Mouse (Mus musculus): Measurements from ENCODE around the gene Tas2r125. TPM values are rescaled to one million over a fixed set of nuclear protein-coding genes. Genes with fewer than 3 reads are reported as not detected.
"Not testable (repeated sequence)": the region's sequence is repeated elsewhere in the genome, so short reads cannot be mapped to it uniquely, and the experiment has no call there.

Gene Tas2r125
- total RNA-seq (2021) = not detected

DNA sequence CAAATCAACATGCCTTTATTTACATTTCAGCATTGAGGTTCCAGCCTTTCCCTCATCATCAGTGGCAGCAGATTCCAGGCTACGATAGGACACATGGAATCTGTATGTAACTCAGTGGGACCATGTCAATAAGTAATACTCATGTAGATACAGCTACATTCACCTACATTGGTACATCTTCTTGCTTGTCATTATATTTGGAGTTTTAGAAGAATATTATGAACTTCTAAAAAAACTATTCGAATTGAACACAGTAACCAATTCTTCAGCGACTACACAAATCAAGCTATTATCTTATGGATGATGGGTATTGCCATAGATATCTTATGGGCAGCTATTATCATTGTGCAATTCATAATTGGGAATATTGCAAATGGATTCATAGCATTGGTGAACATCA lies at the start of gene Tas2r125:
Gene Tas2r125 (plus strand): TSS at position 301 of the 400 bp plus-strand sequence.
- intact Hi-C loops (cut with DNase I) = no loop called here
- DNase-seq (ENCODE audit: low spot score in 2 of 2) = no peak

DNA sequence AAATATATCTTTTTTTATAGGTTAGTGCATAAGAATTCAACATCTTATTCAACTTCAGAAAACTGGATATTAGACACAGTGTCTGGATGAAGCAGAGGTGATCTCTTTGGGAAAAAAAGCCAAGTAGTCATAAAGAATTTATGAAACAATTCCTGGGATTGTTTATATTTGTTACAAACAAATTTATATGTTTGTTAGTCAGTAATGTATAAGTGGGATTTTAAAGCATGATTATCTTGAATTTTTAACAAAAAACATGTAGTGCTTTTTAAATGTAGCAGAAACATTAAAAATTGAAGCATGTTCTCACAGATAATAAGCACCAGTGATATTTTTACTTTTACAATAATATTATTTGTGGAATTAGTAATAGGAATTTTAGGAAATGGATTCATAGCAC lies 41.7 kb upstream of the Tas2r125 start, which contains the start of gene Tas2r110:
Gene Tas2r110 (plus strand): TSS at position 301 of the 400 bp plus-strand sequence.
- intact Hi-C loops (cut with DNase I) = no loop called here
- DNase-seq (ENCODE audit: low spot score in 2 of 2) = no peak

DNA sequence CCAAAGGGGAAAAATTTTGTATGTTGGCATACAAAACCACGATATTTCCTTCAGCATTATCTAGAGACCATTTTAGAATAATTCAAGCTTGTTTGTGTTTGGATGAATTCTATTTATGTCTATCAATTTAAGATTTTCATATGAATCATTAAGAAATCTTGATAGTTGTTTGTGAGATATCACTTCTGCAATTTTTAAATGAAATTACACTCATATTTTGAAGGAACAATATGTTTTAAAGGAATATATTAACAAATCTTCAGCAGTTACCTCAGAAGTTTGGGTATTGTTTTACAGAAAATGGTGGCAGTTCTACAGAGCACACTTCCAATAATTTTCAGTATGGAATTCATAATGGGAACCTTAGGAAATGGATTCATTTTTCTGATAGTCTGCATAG lies 16.7 kb upstream of the Tas2r125 start, which contains the start of gene Tas2r113:
Gene Tas2r113 (plus strand): TSS at position 301 of the 400 bp plus-strand sequence.
- intact Hi-C loops (cut with DNase I) = no loop called here

DNA sequence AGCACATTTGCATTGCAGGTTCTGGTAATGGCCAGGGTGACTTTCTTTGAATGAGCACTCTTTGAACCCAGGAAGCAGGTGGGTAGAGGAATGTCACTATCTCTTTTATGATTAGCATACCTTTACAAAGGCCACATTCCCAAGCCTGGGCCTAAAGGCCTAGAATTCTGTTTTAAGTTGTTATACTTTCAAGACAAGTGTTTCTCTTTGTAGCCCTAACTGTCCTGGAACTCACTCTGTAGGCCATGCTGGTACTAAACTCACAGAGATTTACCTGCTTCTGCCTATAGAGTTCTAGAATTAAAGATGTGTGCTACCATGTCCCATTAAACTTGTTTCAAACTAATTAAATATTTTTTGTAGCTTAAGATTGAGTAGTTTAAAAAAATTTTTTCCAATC lies 31.9 kb downstream of the Tas2r125 start:
- DNase-seq (ENCODE audit: low spot score in 2 of 2); intact Hi-C loops (cut with DNase I): not testable (repeated sequence)

More for the DNA sequence above, 16.7 kb upstream of the Tas2r125 start, which contains the start of gene Tas2r113:
- DNase-seq (ENCODE audit: low spot score in 2 of 2) = no peak

DNA sequence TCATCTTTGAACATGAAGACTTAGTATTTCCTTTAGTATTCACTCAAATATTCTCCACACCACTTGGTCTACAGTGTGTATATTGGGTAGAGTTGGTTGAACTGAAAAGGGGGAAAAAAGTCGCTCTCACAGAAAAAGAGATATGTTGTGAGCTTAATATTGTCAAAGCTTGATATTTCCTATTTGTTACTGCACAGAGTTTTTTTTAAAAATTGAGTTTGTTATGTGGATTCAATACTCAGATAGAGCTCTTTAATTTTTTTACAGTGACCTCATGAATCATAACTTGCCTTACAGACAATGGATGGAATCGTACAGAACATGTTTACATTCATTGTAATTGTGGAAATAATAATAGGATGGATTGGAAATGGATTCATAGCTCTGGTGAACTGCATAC lies 41.4 kb downstream of the Tas2r125 start, which contains the start of gene Tas2r129:
Gene Tas2r129 (plus strand): TSS at position 301 of the 400 bp plus-strand sequence.
- intact Hi-C loops (cut with DNase I) = no loop called here
- no peak for DNase-seq (ENCODE audit: low spot score in 2 of 2)

DNA sequence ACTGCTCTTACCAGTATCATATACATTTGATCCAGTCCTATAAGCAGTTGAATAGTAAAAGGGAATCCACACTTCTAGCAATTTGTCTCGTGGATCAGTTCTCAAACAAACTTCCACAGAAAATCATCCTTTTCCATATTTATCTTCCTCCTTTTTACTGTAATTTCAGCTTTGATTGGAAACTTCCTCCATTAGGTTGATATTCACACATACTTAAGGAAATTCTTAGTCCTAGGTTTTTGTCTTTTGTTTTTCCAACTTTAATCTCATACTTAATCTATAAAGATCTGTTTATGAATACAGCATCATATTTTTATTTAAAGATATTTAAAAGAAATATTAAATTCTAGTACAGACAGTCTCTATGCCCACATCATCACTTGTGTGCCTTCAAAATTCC lies 48.4 kb downstream of the Tas2r125 start, which contains the start of gene Tas2r131:
Gene Tas2r131 (minus strand): TSS at position 101 of the 400 bp plus-strand sequence.
- intact Hi-C loops (cut with DNase I) = no loop called here
- DNase-seq (ENCODE audit: low spot score in 2 of 2) = no peak

Other genes with a start within 250 kb of the Tas2r125 start
- not detected for gene Tas2r121, start 208.6 kb upstream of the Tas2r125 start, total RNA-seq (2021)
- gene Tas2r122, start 197.7 kb upstream of the Tas2r125 start, total RNA-seq (2021) = not detected
- gene Tas2r115, start 171.6 kb upstream of the Tas2r125 start, total RNA-seq (2021) = not detected
- not detected for gene Tas2r124, start 154.9 kb upstream of the Tas2r125 start, total RNA-seq (2021)
- not detected for gene Tas2r102, start 147.5 kb upstream of the Tas2r125 start, total RNA-seq (2021)
- gene Tas2r136, start 131.5 kb upstream of the Tas2r125 start, total RNA-seq (2021) = not detected
- gene Tas2r117, start 106.8 kb upstream of the Tas2r125 start, total RNA-seq (2021) = not detected
- not detected for gene Tas2r123, start 62.5 kb upstream of the Tas2r125 start, total RNA-seq (2021)
- not detected for gene Tas2r116, start 54.2 kb upstream of the Tas2r125 start, total RNA-seq (2021)
- not detected for gene Tas2r110, start 41.6 kb upstream of the Tas2r125 start, total RNA-seq (2021)
- not detected for gene Tas2r113, start 16.6 kb upstream of the Tas2r125 start, total RNA-seq (2021)
- gene Tas2r129, start 41.5 kb downstream of the Tas2r125 start, total RNA-seq (2021) = not detected
- gene Tas2r131, start 48.3 kb downstream of the Tas2r125 start, total RNA-seq (2021) = not detected
- gene Tas2r109, start 71.3 kb downstream of the Tas2r125 start, total RNA-seq (2021) = not detected
- gene Tas2r103, start 127.5 kb downstream of the Tas2r125 start, total RNA-seq (2021) = not detected
- gene Tas2r140, start 146.2 kb downstream of the Tas2r125 start, total RNA-seq (2021) = not detected
- gene Smim10l1, start 195.3 kb downstream of the Tas2r125 start, total RNA-seq (2021) = 10 to 100 TPM; 93.6 to 97.5 TPM

Data from left cerebral cortex, postnatal 25 days (tissue).